ENCODE assay signal across 8 mouse cellular contexts in genomic region chr2:119741581-119742411, GRCm38 (mm10). TPM values are rescaled to one million over a fixed set of nuclear protein-coding genes. Genes with fewer than 3 reads are reported as not detected.
DNase-seq lines count a peak whose midpoint lies in the region; ATAC-seq lines count a peak whose summit lies in the region.

Gene Itpka, plus strand, starts transcription at chr2:119742337.

- H3K27ac ChIP-seq in embryonic facial prominence, embryonic 10.5 days (replicated peaks): peak within 1 kb of the TSS; percentile 90
- peak within 1 kb of the TSS; percentile 88 for H3K27ac ChIP-seq in heart, embryonic 15.5 days
- no peak within 1 kb of the TSS for H3K27ac ChIP-seq in neural tube, embryonic 15.5 days (replicated peaks)

- peak within 1 kb of the TSS; percentile 99 for H3K4me2 ChIP-seq in heart, embryonic 15.5 days
- H3K4me2 ChIP-seq in neural tube, embryonic 15.5 days: peak within 1 kb of the TSS; percentile 97

- peak; percentile 94 for DNase-seq in 416B (ENCODE audit: low read depth)
- DNase-seq in NIH3T3 (ENCODE audit: low read depth): peak; percentile 80
- peak; percentile 88 for DNase-seq in embryonic facial prominence, embryonic 10.5 days (ENCODE audit: low spot score)
- peak; percentile 78 for DNase-seq in kidney, postnatal 14 days
- DNase-seq in lung, adult 18-20 months: peak; percentile 58
- peak; percentile 88 for DNase-seq in thymus, postnatal 0 days (ENCODE audit: low spot score)

- WGBS in embryonic facial prominence, embryonic 10.5 days: under 1% methylated on average over 53 of the region's 53 CpGs
- under 1% methylated on average over 43 of the region's 53 CpGs for WGBS in heart, embryonic 15.5 days
- WGBS in neural tube, embryonic 15.5 days: under 1% methylated on average over 52 of the region's 53 CpGs

- peak within 1 kb of the TSS; percentile 72 for H3K4me3 ChIP-seq in embryonic facial prominence, embryonic 10.5 days
- H3K4me3 ChIP-seq in heart, embryonic 15.5 days: peak within 1 kb of the TSS; percentile 71
- peak within 1 kb of the TSS; percentile 60 for H3K4me3 ChIP-seq in neural tube, embryonic 15.5 days (replicated peaks)

- H3K36me3 ChIP-seq in embryonic facial prominence, embryonic 10.5 days (replicated peaks): no peaks in the 10 kb centered on the region
- no peaks in the 10 kb centered on the region for H3K36me3 ChIP-seq in heart, embryonic 15.5 days
- H3K36me3 ChIP-seq in neural tube, embryonic 15.5 days: no peaks in the 10 kb centered on the region

- peak; percentile 85 for ATAC-seq in heart, embryonic 15.5 days (replicated peaks; ENCODE audit: insufficient number of reproducible peaks, insufficient read depth, low FRiP score, low read depth)
- ATAC-seq in neural tube, embryonic 15.5 days (ENCODE audit: low FRiP score): peak; percentile 59

- peaks cover 51% of the 10 kb centered on the region for H3K4me1 ChIP-seq in embryonic facial prominence, embryonic 10.5 days
- peaks cover 43% of the 10 kb centered on the region for H3K4me1 ChIP-seq in heart, embryonic 15.5 days (replicated peaks)
- peaks cover 40% of the 10 kb centered on the region for H3K4me1 ChIP-seq in neural tube, embryonic 15.5 days

- H3K9me3 ChIP-seq in embryonic facial prominence, embryonic 10.5 days: no peaks in the 10 kb centered on the region
- H3K9me3 ChIP-seq in heart, embryonic 15.5 days (replicated peaks): no peaks in the 10 kb centered on the region
- H3K9me3 ChIP-seq in neural tube, embryonic 15.5 days (replicated peaks): no peaks in the 10 kb centered on the region

- peak within 1 kb of the TSS; percentile 73 for H3K9ac ChIP-seq in heart, embryonic 15.5 days
- peak within 1 kb of the TSS; percentile 51 for H3K9ac ChIP-seq in neural tube, embryonic 15.5 days (replicated peaks)

- H3K27me3 ChIP-seq in embryonic facial prominence, embryonic 10.5 days (replicated peaks; ENCODE audit: low read depth, poor library complexity, severe bottlenecking): peaks cover 100% of the 10 kb centered on the region
- peaks cover 22% of the 10 kb centered on the region for H3K27me3 ChIP-seq in heart, embryonic 15.5 days
- H3K27me3 ChIP-seq in neural tube, embryonic 15.5 days (replicated peaks): peaks cover 54% of the 10 kb centered on the region

RNA-seq across cellular contexts. Expression of gene Itpka, which starts in this region (rescaled TPM):
- polyA plus RNA-seq in embryonic facial prominence, embryonic 10.5 days (2016; fragmentation: Nextera tagmentation; extraction: Ambion mirVana): 0.79 and 0.89 TPM in 2 replicates
- polyA plus RNA-seq in heart, embryonic 15.5 days (2015; fragmentation: Nextera tagmentation; extraction: Ambion mirVana): 2.0 and 2.4 TPM in 2 replicates
- 0.24 and 1.0 TPM in 2 replicates for polyA plus RNA-seq in neural tube, embryonic 15.5 days (2015; fragmentation: Nextera tagmentation; extraction: Ambion mirVana)
- polyA plus RNA-seq in thymus, postnatal 0 days (2015; fragmentation: Nextera tagmentation; extraction: Ambion mirVana): 1.6 and 2.1 TPM in 2 replicates

Comparison
In these comparisons a context has a peak if more than half of its experiments do, and no peak if none do; other contexts are left out.
1. Peak in DNase-seq, H3K4me3 ChIP-seq and H3K27ac ChIP-seq in embryonic facial prominence, embryonic 10.5 days; RNA of the gene not detected or under 1 TPM.